Mouse (Mus musculus): ENCODE measurements around the gene Sdr42e1.

Sdr42e1 gene

GRCm38 (mm10) chr8:117673430-117673830 is at the start of gene Sdr42e1:
Gene Sdr42e1 (minus strand): TSS chr8:117673689.
- DNase-seq (ENCODE audit: low read depth, low spot score) = no peak

- no peak for DNase-seq (ENCODE audit: low read depth, low spot score)
Observed at GRCm38 (mm10) chr8:117718152-117718860, 44.8 kb upstream of the Sdr42e1 start.

DNA sequence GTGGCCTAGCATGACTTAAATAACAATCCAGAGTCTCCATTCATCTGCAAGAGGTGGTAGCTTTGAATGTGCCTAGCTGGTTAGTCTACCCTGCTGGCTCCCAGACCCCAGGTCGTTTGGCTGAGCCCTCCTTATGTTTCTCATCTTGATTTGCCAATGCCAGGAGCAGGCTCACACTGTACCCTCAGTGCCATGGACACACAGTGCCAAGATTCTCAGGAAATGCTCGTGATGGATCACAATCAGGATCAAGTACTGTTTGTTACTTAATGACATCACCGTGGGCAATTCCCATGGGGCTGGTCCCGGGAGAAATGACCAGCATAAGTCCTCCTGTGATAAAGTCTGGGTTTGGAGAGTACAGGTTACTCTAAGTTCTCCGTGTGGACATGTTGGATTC is 42.4 kb upstream of the Sdr42e1 start:
- DNase-seq (ENCODE audit: low read depth, low spot score) = no peak

DNA sequence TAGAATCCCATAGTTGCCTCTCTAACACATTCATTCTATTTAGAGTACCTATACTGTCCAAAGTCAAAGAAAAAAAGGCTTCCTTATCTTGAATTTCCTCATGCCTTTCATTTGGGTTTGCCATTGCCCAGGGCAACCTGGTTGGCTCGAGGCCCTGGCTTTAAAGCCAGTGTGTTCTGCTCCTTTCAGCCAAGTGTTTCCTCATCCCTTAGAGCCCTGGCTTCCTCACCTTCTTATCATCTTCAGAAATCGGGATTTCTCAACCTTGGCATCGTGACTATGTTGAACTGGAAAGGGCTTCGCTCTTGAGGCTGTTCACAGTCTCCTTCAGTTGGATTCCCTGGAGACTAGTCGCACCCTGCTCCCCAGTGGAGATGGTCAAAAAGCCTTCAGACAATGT is 41.1 kb upstream of the Sdr42e1 start:
- DNase-seq (ENCODE audit: low read depth, low spot score) = no peak

GRCm38 (mm10) chr8:117712226-117712625 is 38.7 kb upstream of the Sdr42e1 start:
- peak; percentile 9 for DNase-seq (ENCODE audit: low read depth, low spot score)

DNA sequence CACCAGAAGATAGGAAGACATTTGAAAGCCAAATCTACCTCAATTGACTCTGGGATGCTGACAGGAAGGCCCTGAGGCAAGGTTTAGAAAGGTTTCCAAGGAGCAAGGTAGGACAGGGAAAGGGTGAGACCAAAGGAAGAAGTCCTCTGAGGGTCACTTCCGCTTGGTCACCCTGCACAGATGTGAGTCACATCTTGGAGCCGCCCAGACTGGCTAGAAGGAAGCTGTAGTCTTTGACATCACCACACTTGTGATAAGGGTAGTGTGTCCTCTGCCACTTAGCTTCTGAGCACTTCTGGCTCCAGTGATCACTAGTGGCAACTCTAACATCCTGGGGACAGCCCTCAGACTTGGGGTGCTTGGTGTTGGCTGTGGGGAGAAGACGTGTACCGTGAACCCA is 32.7 kb upstream of the Sdr42e1 start:
- DNase-seq (ENCODE audit: low read depth, low spot score) = no peak

- DNase-seq (ENCODE audit: low read depth, low spot score) = no peak
Observed at GRCm38 (mm10) chr8:117702701-117703100, 29.2 kb upstream of the Sdr42e1 start.

- DNase-seq (ENCODE audit: low read depth, low spot score) = no peak
Observed at GRCm38 (mm10) chr8:117701859-117702258, 28.4 kb upstream of the Sdr42e1 start, which contains the start of gene Hsd17b2. Gene Hsd17b2 (plus strand): TSS chr8:117701904.

DNA sequence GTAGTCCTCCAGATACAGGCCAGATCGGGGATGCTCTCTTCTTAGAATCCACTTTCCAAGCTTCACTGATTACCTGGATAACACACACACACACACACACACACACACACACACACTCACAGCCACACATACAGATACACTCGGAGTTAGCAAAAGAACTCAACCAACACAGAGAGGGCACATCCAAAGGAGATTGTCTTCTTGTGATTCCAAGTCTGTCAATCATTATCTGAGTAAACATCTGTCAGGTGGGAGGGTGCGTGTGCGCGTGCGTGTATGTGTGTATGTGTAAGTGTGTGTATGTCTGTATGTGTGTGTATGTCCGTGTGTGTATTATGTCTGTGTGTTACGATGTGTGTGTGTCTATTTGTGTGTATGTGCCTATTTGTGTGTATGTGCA is 27.8 kb upstream of the Sdr42e1 start:
- no peak for DNase-seq (ENCODE audit: low read depth, low spot score)

- DNase-seq (ENCODE audit: low read depth, low spot score) = no peak
Observed at GRCm38 (mm10) chr8:117700699-117701098, 27.2 kb upstream of the Sdr42e1 start.

DNA sequence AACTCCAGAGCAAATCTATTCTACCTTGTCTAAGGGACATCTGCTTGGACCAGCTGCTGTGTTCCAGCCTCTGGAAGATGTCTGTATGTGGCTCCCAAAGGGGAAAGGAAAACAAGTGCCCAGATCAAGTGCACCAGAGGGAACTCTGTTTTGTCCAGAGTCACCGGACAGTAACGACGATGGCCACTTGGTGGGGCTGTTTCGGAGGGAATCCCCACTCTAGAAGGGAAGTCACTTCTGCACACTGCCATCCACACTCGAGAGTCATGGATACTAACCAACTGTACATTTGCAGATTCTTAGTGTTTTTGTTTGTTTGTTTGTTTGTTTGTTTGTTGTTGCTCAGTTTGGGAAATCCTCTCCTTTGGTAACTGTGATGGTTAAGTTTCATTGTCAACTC is 23.8 kb upstream of the Sdr42e1 start:
- DNase-seq (ENCODE audit: low read depth, low spot score) = no peak

GRCm38 (mm10) chr8:117695636-117696035 is 22.1 kb upstream of the Sdr42e1 start:
- DNase-seq (ENCODE audit: low read depth, low spot score) = no peak

- DNase-seq (ENCODE audit: low read depth, low spot score) = no peak
Observed at GRCm38 (mm10) chr8:117692131-117692530, 18.6 kb upstream of the Sdr42e1 start.

DNA sequence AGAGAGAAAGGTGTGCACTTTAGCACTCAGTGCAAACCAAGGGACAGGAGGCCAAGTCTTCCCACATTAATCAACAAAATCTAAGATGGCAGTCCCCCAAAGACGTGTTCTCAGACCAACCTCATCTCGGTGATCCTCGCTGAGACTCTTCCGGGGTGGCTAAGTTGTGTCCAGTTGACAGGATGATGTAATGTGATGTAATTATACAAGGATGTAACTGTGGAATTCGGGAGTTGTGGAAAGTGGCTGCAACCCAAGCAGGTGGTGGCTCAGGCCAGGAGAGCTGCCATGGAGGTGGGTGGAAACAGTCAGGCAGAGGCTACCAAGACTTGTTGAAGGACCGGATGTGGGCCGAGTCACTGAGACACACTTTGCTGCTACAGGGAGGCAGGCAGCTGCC is 14.4 kb upstream of the Sdr42e1 start:
- DNase-seq (ENCODE audit: low read depth, low spot score) = no peak

DNA sequence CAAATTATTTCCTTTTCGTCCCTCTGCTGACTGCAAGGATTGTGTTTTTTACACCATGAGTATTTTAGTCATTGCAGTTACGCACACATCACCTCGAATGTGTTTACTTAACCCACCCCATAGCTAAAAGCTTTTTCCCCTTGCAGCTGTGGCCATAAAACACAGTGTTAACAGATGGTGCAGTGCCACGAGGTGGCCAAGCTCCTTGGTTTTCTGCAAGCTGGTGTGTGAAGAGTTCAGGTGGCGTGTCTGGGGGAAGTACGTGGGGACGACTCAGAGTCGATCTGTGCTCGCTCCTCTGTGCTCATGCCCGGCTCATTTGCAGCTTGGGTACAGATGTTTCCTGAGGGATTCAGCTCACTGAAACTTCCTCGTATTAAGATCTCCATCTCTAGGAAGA is 11.0 kb upstream of the Sdr42e1 start:
- no peak for DNase-seq (ENCODE audit: low read depth, low spot score)

- DNase-seq (ENCODE audit: low read depth, low spot score) = no peak
Observed at GRCm38 (mm10) chr8:117683925-117684472, 10.5 kb upstream of the Sdr42e1 start.

GRCm38 (mm10) chr8:117678650-117679049 is 5.2 kb upstream of the Sdr42e1 start:
- no peak for DNase-seq (ENCODE audit: low read depth, low spot score)

- no peak for DNase-seq (ENCODE audit: low read depth, low spot score)
Observed at GRCm38 (mm10) chr8:117677011-117677410, 3.5 kb upstream of the Sdr42e1 start.

GRCm38 (mm10) chr8:117676460-117676859 is 3.0 kb upstream of the Sdr42e1 start:
- DNase-seq (ENCODE audit: low read depth, low spot score) = no peak

DNA sequence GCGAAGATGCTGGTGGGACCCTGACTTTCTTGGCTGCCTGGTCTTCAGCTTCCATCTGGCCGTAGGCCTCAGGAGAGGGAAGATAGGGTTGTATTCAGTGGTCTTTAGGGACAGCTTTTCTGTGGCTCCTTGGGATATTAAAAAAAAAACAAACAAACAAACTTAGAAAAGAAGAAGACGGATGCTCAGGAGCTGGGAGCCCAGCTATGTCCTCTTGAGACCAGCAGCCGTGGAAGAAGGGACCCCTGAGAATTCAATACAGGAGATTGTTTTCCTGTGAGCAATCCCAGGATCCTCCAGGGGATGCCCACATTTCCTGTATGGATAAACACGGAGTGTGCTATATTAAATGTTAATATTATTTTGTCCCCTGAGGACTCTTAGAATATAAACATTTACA is 1.7 kb upstream of the Sdr42e1 start:
- no peak for DNase-seq (ENCODE audit: low read depth, low spot score)

- no peak for DNase-seq (ENCODE audit: low read depth, low spot score)
Observed at GRCm38 (mm10) chr8:117672558-117672957, 931 bp downstream of the Sdr42e1 start.

GRCm38 (mm10) chr8:117670461-117670860 is 3.0 kb downstream of the Sdr42e1 start:
- no peak for DNase-seq (ENCODE audit: low read depth, low spot score)

GRCm38 (mm10) chr8:117667349-117668124 is 6.0 kb downstream of the Sdr42e1 start:
- no peak for DNase-seq (ENCODE audit: low read depth, low spot score)

Measured in embryo, embryonic 11.5 days (tissue).